30 mouse cellular contexts compared by ENCODE assay signal in genomic region chr11:76224631-76225030, GRCm38 (mm10). TPM values are rescaled to one million over a fixed set of nuclear protein-coding genes. Genes with fewer than 3 reads are reported as not detected.
"Had no signal": no experiment of that assay in that cellular context is flagged by ENCODE, and none has a peak within 500 bp of the region (broad histone marks: within the 10 kb centered on the region; RNA-seq: fewer than 3 reads in every experiment).

No protein-coding gene starts in this region.

- H3K9me3 ChIP-seq: heart, embryonic 13.5 days; heart, embryonic 15.5 days; hindbrain, embryonic 13.5 days; hindbrain, embryonic 15.5 days; kidney, embryonic 15.5 days; limb, embryonic 13.5 days; limb, embryonic 15.5 days; liver, embryonic 12.5 days had no signal

- H3K4me2 ChIP-seq: heart, embryonic 13.5 days; heart, embryonic 15.5 days; hindbrain, embryonic 13.5 days; hindbrain, embryonic 15.5 days; kidney, embryonic 15.5 days; limb, embryonic 13.5 days; limb, embryonic 15.5 days; liver, embryonic 12.5 days had no signal

- H3K4me1 ChIP-seq: heart, embryonic 15.5 days; hindbrain, embryonic 13.5 days; hindbrain, embryonic 15.5 days; kidney, embryonic 15.5 days; limb, embryonic 13.5 days; limb, embryonic 15.5 days; liver, embryonic 12.5 days had no signal

- H3K9ac ChIP-seq: heart, embryonic 13.5 days; heart, embryonic 15.5 days; hindbrain, embryonic 13.5 days; hindbrain, embryonic 15.5 days; kidney, embryonic 15.5 days; limb, embryonic 13.5 days; limb, embryonic 15.5 days; liver, embryonic 12.5 days; liver, embryonic 14.5 days had no signal

- H3K27me3 ChIP-seq: heart, embryonic 13.5 days; heart, embryonic 15.5 days; hindbrain, embryonic 13.5 days; hindbrain, embryonic 15.5 days; kidney, embryonic 15.5 days; limb, embryonic 13.5 days; limb, embryonic 15.5 days; liver, embryonic 12.5 days had no signal

- H3K4me3 ChIP-seq: heart, adult 2 months; heart, embryonic 13.5 days; heart, embryonic 15.5 days; hindbrain, embryonic 13.5 days; hindbrain, embryonic 15.5 days; kidney, embryonic 15.5 days; limb, embryonic 13.5 days; limb, embryonic 15.5 days; liver, embryonic 12.5 days had no signal

- DNase-seq: gastrocnemius, postnatal 14 days; gastrocnemius, postnatal 36 days; heart, adult 11 months; heart, adult 2 months; heart, postnatal 14 days; heart, postnatal 36 days; kidney, adult 11 months; kidney, adult 2 months; kidney, adult 9 months; kidney, postnatal 14 days; kidney, postnatal 36 days; layer of hippocampus, adult 9-11 months; layer of hippocampus, postnatal 36 days; left cerebral cortex, postnatal 4 days had no signal

- H3K27ac ChIP-seq: heart, adult 2 months; heart, embryonic 13.5 days; heart, embryonic 15.5 days; hindbrain, embryonic 13.5 days; hindbrain, embryonic 15.5 days; hindbrain, postnatal 0 days; kidney, embryonic 15.5 days; kidney, postnatal 0 days; limb, embryonic 13.5 days; limb, embryonic 15.5 days; liver, embryonic 12.5 days; liver, embryonic 14.5 days had no signal

- ATAC-seq: hindbrain, postnatal 0 days; intestine, embryonic 16.5 days; liver, embryonic 12.5 days had no signal

RNA-seq across cellular contexts. Expression of gene Dbil5, which starts 7.2 kb away (rescaled TPM):
- total RNA-seq: gastrocnemius, adult 18-20 months; gastrocnemius, adult 8-10 months; gastrocnemius, postnatal 36 days; heart, postnatal 14 days; hindbrain, postnatal 0 days; left cerebral cortex, postnatal 4 days had no signal
- polyA plus RNA-seq: hindbrain, embryonic 11.5 days; limb, embryonic 11.5 days had no signal
